Mouse (Mus musculus): ENCODE data around the gene Arhgap30. TPM values are rescaled to one million over a fixed set of nuclear protein-coding genes. Genes with fewer than 3 reads are reported as not detected.

Arhgap30 gene
- polyA plus RNA-seq (2016; fragmentation: Nextera tagmentation; extraction: Ambion mirVana), result 0.97 and 1.1 TPM in 2 replicates

DNA sequence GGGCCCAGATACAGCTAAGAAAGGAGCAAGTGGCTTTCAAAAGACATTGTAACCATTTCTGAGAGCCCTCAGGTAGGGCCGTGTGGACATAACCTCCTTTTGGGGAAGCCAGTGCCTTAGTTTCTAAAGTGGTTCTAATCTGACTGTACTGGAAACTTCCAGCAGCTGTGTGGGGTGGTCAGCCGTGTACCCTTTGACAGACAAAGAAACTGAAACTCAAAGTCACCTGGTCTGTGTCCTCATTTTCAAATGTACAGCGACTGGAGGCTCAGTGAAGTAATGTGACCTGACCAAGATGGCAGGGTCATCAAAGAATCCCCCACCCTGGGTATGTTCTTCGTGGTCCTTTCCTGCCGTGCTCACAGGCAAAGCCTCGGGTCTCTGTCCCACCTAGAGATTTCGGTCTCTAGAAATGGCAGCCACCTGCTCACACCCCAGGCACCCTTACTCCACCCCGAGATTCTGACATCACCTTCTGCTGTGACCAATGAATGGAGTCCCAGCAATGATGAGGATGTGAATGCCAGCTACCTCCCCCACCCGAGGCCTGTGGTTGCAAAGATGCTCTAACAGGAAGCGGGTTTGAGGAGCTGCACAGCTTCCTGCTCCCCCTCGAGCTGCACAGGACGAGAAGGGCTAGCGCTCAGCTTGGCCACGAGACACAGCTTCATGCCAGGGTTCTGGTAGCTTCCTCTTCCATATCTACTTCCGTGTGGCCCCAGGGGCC, at the start of gene Arhgap30:
Gene Arhgap30, plus strand, starts transcription at position 579 of the 727 bp plus-strand sequence.
- Histone ChIP-seq H3K4me1 (0 out of 2 replicates have a peak, but pooled peaks cover 4% of the 10 kb centered on the region), H3K9me3 (no peaks in the 10 kb centered on the region), H3K27ac (no peak within 1 kb of the TSS), H3K4me3 (no peak within 1 kb of the TSS), H3K4me2 (replicated peaks) (no peak within 1 kb of the TSS), H3K9ac (no peak within 1 kb of the TSS), H3K36me3 (no peaks in the 10 kb centered on the region), H3K27me3 (no peaks in the 10 kb centered on the region)
- no peak for ATAC-seq (ENCODE audit: insufficient number of reproducible peaks, insufficient read depth, low FRiP score, low TSS enrichment)
- WGBS, result 75% methylated on average over 15 of the region's 15 CpGs

DNA sequence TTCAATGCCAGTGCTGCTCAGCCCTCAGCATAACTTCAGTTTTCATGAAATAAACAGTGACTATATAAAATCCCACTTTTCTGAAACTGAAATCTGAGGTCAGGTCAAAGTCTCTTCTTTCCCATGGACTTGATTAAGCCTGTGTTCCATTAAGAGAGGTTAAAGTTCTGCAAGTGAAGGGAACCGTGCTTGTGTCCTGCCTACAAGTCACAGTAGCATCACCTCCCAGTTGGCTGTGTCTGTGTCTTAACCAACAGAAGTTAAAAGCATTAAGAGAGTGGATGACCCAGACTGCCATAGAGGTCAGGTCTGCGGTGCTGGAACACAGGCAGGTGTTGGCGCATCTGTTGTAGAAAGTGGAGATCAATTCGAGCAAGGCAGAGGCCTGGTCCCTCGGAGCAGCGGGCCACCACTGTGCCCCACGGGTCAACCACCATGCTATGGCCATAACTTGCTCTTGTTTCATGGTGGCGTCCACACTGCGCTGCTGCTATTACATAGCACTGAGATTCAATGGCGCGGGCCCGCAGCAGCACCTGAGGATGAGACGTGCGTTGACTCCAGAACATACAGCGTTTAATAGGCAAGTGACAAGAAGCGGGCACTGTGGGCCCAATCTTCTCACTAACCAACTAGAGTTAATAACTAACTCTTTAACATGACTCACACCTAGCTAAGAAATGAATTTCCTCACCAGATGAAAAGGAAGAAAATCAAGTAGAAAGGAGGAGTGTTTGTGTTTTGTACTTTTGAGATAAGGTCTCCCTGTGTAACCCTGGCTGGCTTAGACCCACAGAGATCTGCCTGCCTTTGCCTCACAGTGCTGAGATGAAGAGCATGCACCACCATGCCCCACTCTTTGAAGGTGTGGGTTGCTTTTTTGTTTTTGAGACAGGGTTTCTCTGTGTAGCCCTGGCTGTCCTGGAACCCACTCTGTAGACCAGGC, 46.2 kb upstream of the Arhgap30 start:
- 95% methylated on average over 16 of the region's 16 CpGs for WGBS
- peaks cover 60% of the 10 kb centered on the region for H3K36me3 ChIP-seq
- ATAC-seq (ENCODE audit: insufficient number of reproducible peaks, insufficient read depth, low FRiP score, low TSS enrichment), result no peak
- no peak overlapping the region for H3K4me3 ChIP-seq
- no peak overlapping the region for H3K4me2 ChIP-seq (replicated peaks)
- peaks cover 7% of the 10 kb centered on the region; the same call in 1 of the 2 replicates for H3K9me3 ChIP-seq
- H3K27me3 ChIP-seq, result no peaks in the 10 kb centered on the region
- H3K27ac ChIP-seq, result no peak overlapping the region
- no peak overlapping the region for H3K9ac ChIP-seq
- peaks cover 18% of the 10 kb centered on the region; the same call in 1 of the 2 replicates for H3K4me1 ChIP-seq

DNA sequence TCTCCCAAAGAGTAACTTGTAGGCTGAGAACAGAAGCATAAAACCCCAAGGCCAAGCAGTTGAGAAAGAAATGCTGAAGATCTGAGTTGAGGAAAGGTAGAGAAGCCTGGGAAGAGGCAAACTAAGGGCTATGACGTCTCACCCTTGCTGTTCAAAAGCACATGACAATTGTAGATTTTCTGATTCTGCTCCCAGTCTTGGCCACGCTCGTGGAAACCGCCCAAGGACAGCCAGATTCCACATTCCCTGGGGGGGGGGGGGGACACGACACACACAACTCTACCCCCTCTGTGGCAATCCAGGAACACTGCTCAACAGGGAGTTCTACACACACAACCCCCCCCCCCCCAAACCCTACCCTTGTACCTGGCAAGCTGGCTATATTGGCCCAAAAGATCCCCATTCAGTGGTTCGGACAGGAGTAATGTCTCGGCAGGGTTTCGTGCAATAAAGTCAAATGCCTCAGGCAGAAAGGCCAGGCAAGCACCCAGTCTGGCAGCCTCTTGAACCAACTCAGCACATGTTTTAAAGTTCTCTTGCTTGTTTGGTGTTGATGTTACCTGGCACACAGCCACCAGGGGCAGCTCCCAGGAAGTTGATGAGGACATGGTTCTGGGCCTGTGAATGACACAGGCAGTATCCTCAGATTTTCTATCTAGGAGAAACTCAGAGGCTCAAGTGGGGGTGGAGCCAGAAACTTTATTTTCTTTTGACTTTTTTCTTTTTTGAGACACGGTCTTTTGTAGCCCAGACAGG, 44.7 kb upstream of the Arhgap30 start:
- ATAC-seq (ENCODE audit: insufficient number of reproducible peaks, insufficient read depth, low FRiP score, low TSS enrichment), result no peak
- Histone ChIP-seq H3K4me2 (replicated peaks) (peak overlapping the region; percentile 89), H3K27me3 (no peaks in the 10 kb centered on the region), H3K36me3 (peaks cover 44% of the 10 kb centered on the region), H3K4me1 (peaks cover 18% of the 10 kb centered on the region; the same call in 1 of the 2 replicates), H3K9me3 (peaks cover 7% of the 10 kb centered on the region; the same call in 1 of the 2 replicates), H3K27ac (no peak overlapping the region), H3K4me3 (peak overlapping the region; percentile 73), H3K9ac (no peak overlapping the region)
- whole genome bisulfite sequencing, result 82% methylated on average over 9 of the region's 9 CpGs

DNA sequence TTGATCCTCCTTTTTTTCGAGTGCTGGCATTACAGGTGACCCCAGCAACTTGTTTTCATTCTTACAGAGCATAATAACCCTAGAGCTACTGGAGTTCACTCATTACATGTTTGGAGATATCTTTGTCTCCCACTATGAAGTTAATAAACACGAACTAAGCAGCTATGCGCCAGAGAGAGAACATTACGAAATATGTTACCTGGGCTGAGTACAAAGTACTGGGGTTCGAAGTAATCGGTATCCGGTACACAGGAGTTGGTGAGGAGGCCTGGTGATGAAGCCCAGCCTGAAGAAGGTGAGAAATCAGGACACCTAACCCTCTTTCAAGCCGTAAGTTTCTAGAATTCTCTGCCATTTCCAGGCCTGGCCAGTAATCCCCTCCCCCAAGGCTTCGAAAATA, 44.0 kb upstream of the Arhgap30 start:
- no peak for ATAC-seq (ENCODE audit: insufficient number of reproducible peaks, insufficient read depth, low FRiP score, low TSS enrichment)
- peak overlapping the region; percentile 89 for H3K4me2 ChIP-seq (replicated peaks)
- H3K4me3 ChIP-seq, result peak overlapping the region; percentile 73
- WGBS, result 77% methylated on average over 9 of the region's 9 CpGs
- no peak overlapping the region for H3K27ac ChIP-seq
- no peaks in the 10 kb centered on the region for H3K27me3 ChIP-seq
- peaks cover 38% of the 10 kb centered on the region for H3K36me3 ChIP-seq
- peak overlapping the region; percentile 76 for H3K9ac ChIP-seq
- peaks cover 7% of the 10 kb centered on the region; the same call in 1 of the 2 replicates for H3K9me3 ChIP-seq
- peaks cover 18% of the 10 kb centered on the region; the same call in 1 of the 2 replicates for H3K4me1 ChIP-seq

DNA sequence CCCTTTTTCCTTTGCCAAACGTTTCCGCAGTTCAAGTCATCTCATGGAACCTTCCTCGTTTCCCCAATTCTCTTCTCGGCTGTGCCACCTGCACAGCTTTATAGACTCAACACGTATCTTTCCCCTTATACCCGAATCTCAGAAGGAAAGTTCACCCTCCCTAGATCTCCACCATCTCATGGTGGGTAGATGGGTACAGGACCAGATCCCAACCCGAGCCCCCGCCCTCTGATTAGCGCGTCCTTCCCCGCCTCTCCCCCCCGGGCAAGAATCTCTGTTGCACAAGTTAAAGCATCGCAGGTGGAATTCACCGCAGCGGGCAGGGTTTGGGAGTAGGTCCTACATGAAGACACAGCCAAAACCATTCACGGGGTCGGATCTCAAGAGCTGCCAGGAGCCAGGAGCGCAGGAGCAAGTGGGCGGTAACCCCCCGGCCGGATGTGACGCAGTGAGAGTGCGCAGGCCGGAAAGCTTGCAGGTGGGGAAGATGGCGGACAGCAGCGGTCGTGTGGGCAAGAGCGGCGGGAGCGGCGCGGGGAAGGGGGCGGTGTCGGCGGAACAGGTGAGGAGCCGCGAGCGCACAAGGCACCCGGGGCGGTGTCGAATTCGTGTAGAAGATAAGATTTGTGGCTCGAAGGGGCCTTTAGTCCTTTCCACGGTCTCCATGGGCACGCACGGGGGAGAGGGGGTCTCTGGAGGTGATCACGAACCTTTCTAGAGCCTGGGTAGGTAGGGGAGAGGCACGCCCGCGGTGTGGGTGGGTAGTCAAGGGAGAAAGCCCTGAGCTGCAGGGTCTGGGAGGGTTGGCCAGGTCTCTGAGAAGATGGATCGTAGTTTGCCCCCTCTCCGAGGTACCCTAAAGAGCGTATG, 43.3 kb upstream of the Arhgap30 start, which contains the start of the genes Nit1 and Pfdn2:
Gene Nit1, minus strand, starts transcription at position 422 of the 870 bp plus-strand sequence.
Gene Pfdn2, plus strand, starts transcription at position 446 of the 870 bp plus-strand sequence.
- peak; percentile 90 for ATAC-seq (ENCODE audit: insufficient number of reproducible peaks, insufficient read depth, low FRiP score, low TSS enrichment)
- Histone ChIP-seq H3K36me3 (peaks cover 31% of the 10 kb centered on the region), H3K4me1 (peaks cover 18% of the 10 kb centered on the region), H3K4me2 (replicated peaks) (peak within 1 kb of the TSS; percentile 89), H3K27ac (peak within 1 kb of the TSS; percentile 72), H3K27me3 (no peaks in the 10 kb centered on the region), H3K9me3 (peaks cover 7% of the 10 kb centered on the region; the same call in 1 of the 2 replicates), H3K4me3 (peak within 1 kb of the TSS; percentile 73), H3K9ac (peak within 1 kb of the TSS; percentile 76)
- WGBS, result 1% methylated on average over 53 of the region's 53 CpGs

DNA sequence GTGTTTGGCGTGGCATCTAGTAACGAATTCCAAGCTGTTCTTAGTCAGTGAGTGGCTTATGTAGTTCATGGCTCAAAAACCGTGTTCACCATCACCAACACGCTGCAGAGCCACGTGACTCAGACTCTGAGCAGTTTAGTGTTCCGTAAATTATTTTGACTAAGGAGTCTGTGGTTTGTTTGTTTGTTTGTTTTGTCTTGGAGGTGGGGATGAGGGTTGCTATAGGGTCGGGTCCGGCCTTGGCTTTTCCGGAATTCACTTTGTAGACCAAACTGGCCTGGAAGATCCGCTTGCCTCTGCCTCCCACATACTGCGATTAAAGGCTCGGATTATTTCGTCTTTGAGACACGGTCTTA, 42.7 kb upstream of the Arhgap30 start:
- Histone ChIP-seq H3K36me3 (peaks cover 24% of the 10 kb centered on the region), H3K27ac (peak overlapping the region; percentile 72; the same call in 1 of the 2 replicates), H3K4me1 (peaks cover 18% of the 10 kb centered on the region), H3K27me3 (no peaks in the 10 kb centered on the region), H3K9me3 (peaks cover 7% of the 10 kb centered on the region; the same call in 1 of the 2 replicates), H3K4me3 (peak overlapping the region; percentile 73), H3K9ac (peak overlapping the region; percentile 76), H3K4me2 (replicated peaks) (peak overlapping the region; percentile 89)
- WGBS, result 2% methylated on average over 14 of the region's 14 CpGs
- ATAC-seq (ENCODE audit: insufficient number of reproducible peaks, insufficient read depth, low FRiP score, low TSS enrichment), result no peak

DNA sequence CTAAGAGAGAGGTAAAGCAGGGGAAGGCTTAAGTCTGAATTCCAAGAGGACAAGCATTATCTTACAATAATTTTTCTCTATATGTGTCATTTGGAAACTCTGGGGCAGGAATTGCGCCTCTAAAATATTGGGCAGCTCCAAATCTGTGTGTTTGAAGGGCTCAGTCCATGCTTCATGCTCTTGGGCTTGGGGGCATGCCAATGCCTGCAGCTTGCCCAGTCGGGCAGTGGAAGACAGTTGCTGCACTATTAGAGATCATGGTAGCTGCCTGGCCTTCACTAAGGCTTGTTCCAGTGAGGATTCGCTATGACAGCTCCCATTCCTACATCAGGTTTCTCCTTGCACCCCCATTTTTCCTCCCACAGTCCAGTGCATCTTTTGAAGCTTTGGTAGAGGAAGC, 40.1 kb upstream of the Arhgap30 start:
- no peak overlapping the region for H3K9ac ChIP-seq
- no peak overlapping the region for H3K4me2 ChIP-seq (replicated peaks)
- no peak overlapping the region for H3K27ac ChIP-seq
- no peak for ATAC-seq (ENCODE audit: insufficient number of reproducible peaks, insufficient read depth, low FRiP score, low TSS enrichment)
- 89% methylated on average over 3 of the region's 3 CpGs for WGBS
- H3K4me1 ChIP-seq, result peaks cover 18% of the 10 kb centered on the region
- peaks cover 7% of the 10 kb centered on the region; the same call in 1 of the 2 replicates for H3K9me3 ChIP-seq
- H3K4me3 ChIP-seq, result no peak overlapping the region
- no peaks in the 10 kb centered on the region for H3K27me3 ChIP-seq
- H3K36me3 ChIP-seq, result no peaks in the 10 kb centered on the region

DNA sequence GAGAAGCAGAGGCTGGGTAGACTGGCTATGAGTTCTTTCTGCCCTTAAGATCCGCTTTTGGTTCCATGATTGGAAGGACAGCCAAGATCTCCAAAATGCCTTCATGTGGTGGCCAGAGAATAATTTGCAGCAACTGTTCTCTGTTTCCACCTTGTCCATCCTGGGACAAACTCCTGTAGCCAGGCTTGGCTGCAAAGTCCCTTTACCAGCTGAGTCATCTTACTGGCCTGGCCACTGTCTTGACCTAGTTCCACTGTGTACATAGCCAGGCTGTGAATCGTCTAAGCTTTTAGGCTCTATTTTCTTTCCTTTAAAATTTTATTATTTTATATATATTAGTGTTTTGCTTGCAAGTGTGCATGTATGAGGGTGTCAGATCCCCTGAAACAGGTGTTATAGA, 39.5 kb upstream of the Arhgap30 start:
- no peak for ATAC-seq (ENCODE audit: insufficient number of reproducible peaks, insufficient read depth, low FRiP score, low TSS enrichment)
- Histone ChIP-seq H3K27me3 (no peaks in the 10 kb centered on the region), H3K36me3 (no peaks in the 10 kb centered on the region), H3K9ac (no peak overlapping the region), H3K4me2 (replicated peaks) (no peak overlapping the region), H3K9me3 (peaks cover 7% of the 10 kb centered on the region; the same call in 1 of the 2 replicates), H3K27ac (no peak overlapping the region), H3K4me3 (no peak overlapping the region), H3K4me1 (peaks cover 15% of the 10 kb centered on the region)
- 95% methylated on average over 2 of the region's 2 CpGs for WGBS

DNA sequence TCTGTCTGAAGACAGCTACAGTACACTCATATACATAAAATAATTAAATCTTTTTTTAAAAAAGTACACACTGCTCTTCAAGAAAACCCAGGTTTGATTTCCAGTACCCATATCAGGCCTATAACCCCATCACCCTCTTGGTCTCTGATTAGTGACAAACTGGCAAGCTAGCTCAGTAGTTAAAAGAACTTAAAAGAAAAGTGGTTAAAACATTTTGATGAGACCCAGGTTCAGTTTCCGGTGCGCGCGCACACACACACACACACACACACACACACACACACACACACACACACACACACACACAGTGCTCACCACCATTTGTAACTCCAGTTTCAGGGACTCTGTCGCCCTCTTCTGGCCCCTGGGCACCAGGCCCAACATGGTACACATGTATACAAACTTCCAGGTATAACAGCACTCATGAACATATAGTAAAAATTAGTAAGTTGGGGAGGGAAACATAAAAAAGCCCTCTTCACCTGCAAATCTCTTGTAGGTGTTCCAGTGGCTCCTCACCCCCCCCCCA, 32.9 kb upstream of the Arhgap30 start:
- Histone ChIP-seq H3K36me3 (peaks cover 20% of the 10 kb centered on the region), H3K9me3 (no peaks in the 10 kb centered on the region), H3K4me3 (no peak overlapping the region), H3K9ac (no peak overlapping the region), H3K4me2 (replicated peaks) (no peak overlapping the region), H3K27ac (no peak overlapping the region), H3K4me1 (peaks cover 5% of the 10 kb centered on the region; the same call in 1 of the 2 replicates), H3K27me3 (no peaks in the 10 kb centered on the region)
- no peak for ATAC-seq (ENCODE audit: insufficient number of reproducible peaks, insufficient read depth, low FRiP score, low TSS enrichment)
- WGBS, result 77% methylated on average over 5 of the region's 5 CpGs

DNA sequence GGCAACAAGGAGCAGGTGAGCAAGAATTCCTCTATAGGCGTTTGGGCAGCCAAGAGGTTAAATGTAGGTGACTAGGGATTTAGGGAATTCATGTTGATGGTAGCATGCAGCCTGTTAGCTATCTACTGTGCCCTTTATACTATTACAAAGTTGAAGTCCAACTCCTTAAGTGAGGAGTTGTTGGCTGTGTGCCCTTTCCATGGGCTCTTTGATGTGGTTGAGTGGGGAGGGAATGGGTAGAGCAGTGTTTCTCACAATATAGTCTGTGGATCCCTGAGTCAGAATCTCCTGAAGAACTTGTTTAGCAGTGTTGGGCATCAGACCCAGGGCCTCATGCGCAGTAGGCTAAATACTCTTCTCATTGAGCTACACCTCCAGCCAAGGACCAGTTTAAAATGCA, 31.9 kb upstream of the Arhgap30 start:
- WGBS, result 87% methylated on average over 2 of the region's 2 CpGs
- Histone ChIP-seq H3K4me1 (peaks cover 10% of the 10 kb centered on the region; the same call in 1 of the 2 replicates), H3K36me3 (peaks cover 20% of the 10 kb centered on the region)

More for the DNA sequence above, 31.9 kb upstream of the Arhgap30 start:
- Histone ChIP-seq H3K27me3 (no peaks in the 10 kb centered on the region), H3K9me3 (no peaks in the 10 kb centered on the region), H3K4me2 (replicated peaks) (no peak overlapping the region), H3K9ac (no peak overlapping the region), H3K27ac (no peak overlapping the region), H3K4me3 (no peak overlapping the region)
- no peak for ATAC-seq (ENCODE audit: insufficient number of reproducible peaks, insufficient read depth, low FRiP score, low TSS enrichment)

All from embryonic facial prominence, embryonic 12.5 days (tissue).